Comparison of ENCODE assay signal across 7 mouse cellular contexts in genomic region chr2:163288881-163289379, GRCm38 (mm10).
DNase-seq lines count a peak whose midpoint lies in the region; ATAC-seq and TF ChIP-seq lines count a peak whose summit lies in the region.

No protein-coding gene starts in this region.

- H3K4me2 ChIP-seq in midbrain, postnatal 0 days (ENCODE audit: low read depth, low read length, poor library complexity, severe bottlenecking): peak overlapping the region; percentile 28

- no peaks in the 10 kb centered on the region for H3K36me3 ChIP-seq in kidney, adult 2 months (ENCODE audit: control insufficient read depth, insufficient read depth, low read length)
- no peaks in the 10 kb centered on the region for H3K36me3 ChIP-seq in midbrain, postnatal 0 days (ENCODE audit: insufficient read depth, low read length)

- TF ChIP-seq CTCF in kidney, adult 2 months (conservative IDR thresholded peaks at IDR 0.05; ENCODE audit: insufficient read depth, insufficient read length, low read depth, low read length): no peak
- TF ChIP-seq CTCF in midbrain, postnatal 0 days (IDR thresholded peaks at IDR 0.05): no peak

- no peaks in the 10 kb centered on the region for H3K9me3 ChIP-seq in midbrain, postnatal 0 days (ENCODE audit: low read length)

- no peak overlapping the region for H3K4me3 ChIP-seq in kidney, adult 2 months (ENCODE audit: insufficient read depth, low read depth, low read length)
- H3K4me3 ChIP-seq in midbrain, postnatal 0 days (ENCODE audit: low read depth, low read length): no peak overlapping the region

- DNase-seq in ovary, postnatal 10 days (ENCODE audit: low spot score): peak; percentile 22
- no peak for DNase-seq in ovary, adult 18-20 months (ENCODE audit: low spot score)
- peak; percentile 82 for DNase-seq in forelimb bud, embryonic 11.5 days (ENCODE audit: low read depth, low spot score)
- peak; percentile 61 for DNase-seq in kidney, adult 2 months
- peak; percentile 65 for DNase-seq in midbrain, postnatal 0 days (ENCODE audit: low spot score)
- no peak for DNase-seq in spleen, postnatal 14 days (ENCODE audit: low spot score in 2 of 2)

- no peak for ATAC-seq in midbrain, postnatal 0 days (ENCODE audit: low FRiP score)
- no peak for ATAC-seq in erythroid progenitor cell, adult 5-6 weeks (replicated peaks; ENCODE audit: low FRiP score, poor library complexity, severe bottlenecking)

- peak overlapping the region; percentile 42; the same call in 1 of the 2 replicates for H3K9ac ChIP-seq in midbrain, postnatal 0 days (replicated peaks; ENCODE audit: low read length, poor library complexity, severe bottlenecking)

- no peak overlapping the region for H3K27ac ChIP-seq in kidney, adult 2 months (ENCODE audit: insufficient read depth, low read depth, low read length)
- H3K27ac ChIP-seq in midbrain, postnatal 0 days (ENCODE audit: low read depth, low read length): peak overlapping the region; percentile 59

- 3% methylated on average over 21 of the region's 21 CpGs for WGBS in kidney, adult 2 months
- 13% methylated on average over 21 of the region's 21 CpGs for WGBS in midbrain, postnatal 0 days

- H3K4me1 ChIP-seq in kidney, adult 2 months (ENCODE audit: control insufficient read depth, insufficient read depth, low read length): no peaks in the 10 kb centered on the region
- H3K4me1 ChIP-seq in midbrain, postnatal 0 days (ENCODE audit: insufficient read depth, low read length): peaks cover 19% of the 10 kb centered on the region

- H3K27me3 ChIP-seq in kidney, adult 2 months (replicated peaks; ENCODE audit: control insufficient read depth, insufficient read depth, low read length): no peaks in the 10 kb centered on the region; the same call in 1 of the 2 replicates
- H3K27me3 ChIP-seq in midbrain, postnatal 0 days (ENCODE audit: insufficient read depth, low read length): no peaks in the 10 kb centered on the region

- TF ChIP-seq POLR2A in kidney, adult 2 months (IDR thresholded peaks at IDR 0.05; ENCODE audit: low read depth, low read length): no peak

Comparison
In these comparisons a context has a peak if more than half of its experiments do, and no peak if none do; other contexts are left out.
1. DNase-seq: peak in ovary, postnatal 10 days (single experiment), forelimb bud, embryonic 11.5 days (single experiment), kidney, adult 2 months (single experiment) and midbrain, postnatal 0 days (single experiment); none in ovary, adult 18-20 months (single experiment) and spleen, postnatal 14 days (0 of 2).